Mouse (Mus musculus): ENCODE measurements around the gene Fam213a. TPM values are rescaled to one million over a fixed set of nuclear protein-coding genes. Genes with fewer than 3 reads are reported as not detected.

Gene Fam213a
- polyA plus RNA-seq, 1 experiment = 638 TPM

GRCm38 (mm10) chr14:41014701-41015240, 1.2 kb upstream of the Fam213a start:
- H3K4me3 ChIP-seq (ENCODE audit: insufficient read depth, low read depth, low read length) = no peak overlapping the region
- H3K4me1 ChIP-seq (ENCODE audit: control insufficient read depth, insufficient read depth, insufficient read length, low read length) = peaks cover 10% of the 10 kb centered on the region; the same call in 1 of the 2 replicates
- no peak overlapping the region for H3K27ac ChIP-seq (replicated peaks; ENCODE audit: low read depth, low read length)

GRCm38 (mm10) chr14:41013143-41013542, 445 bp downstream of the Fam213a start:
- Histone ChIP-seq H3K4me3 (ENCODE audit: insufficient read depth, low read depth, low read length) (peak overlapping the region; percentile 80), H3K4me1 (ENCODE audit: control insufficient read depth, insufficient read depth, insufficient read length, low read length) (peaks cover 10% of the 10 kb centered on the region; the same call in 1 of the 2 replicates), H3K27ac (replicated peaks; ENCODE audit: low read depth, low read length) (peak overlapping the region; percentile 97)

- peak overlapping the region; percentile 80 for H3K4me3 ChIP-seq (ENCODE audit: insufficient read depth, low read depth, low read length)
Observed at GRCm38 (mm10) chr14:41011916-41012315, 1.7 kb downstream of the Fam213a start.

GRCm38 (mm10) chr14:41008138-41008537, 5.5 kb downstream of the Fam213a start:
- Histone ChIP-seq H3K4me3 (ENCODE audit: insufficient read depth, low read depth, low read length) (no peak overlapping the region), H3K27ac (replicated peaks; ENCODE audit: low read depth, low read length) (0 out of 2 replicates have a peak overlapping the region, but pooled peaks have one; percentile 14)

More at GRCm38 (mm10) chr14:41011916-41012315, 1.7 kb downstream of the Fam213a start:
- H3K4me1 ChIP-seq (ENCODE audit: control insufficient read depth, insufficient read depth, insufficient read length, low read length) = peaks cover 10% of the 10 kb centered on the region; the same call in 1 of the 2 replicates
- peak overlapping the region; percentile 97 for H3K27ac ChIP-seq (replicated peaks; ENCODE audit: low read depth, low read length)

GRCm38 (mm10) chr14:41007641-41008040, 5.9 kb downstream of the Fam213a start:
- Histone ChIP-seq H3K4me3 (ENCODE audit: insufficient read depth, low read depth, low read length) (no peak overlapping the region), H3K4me1 (ENCODE audit: control insufficient read depth, insufficient read depth, insufficient read length, low read length) (peaks cover 19% of the 10 kb centered on the region), H3K27ac (replicated peaks; ENCODE audit: low read depth, low read length) (0 out of 2 replicates have a peak overlapping the region, but pooled peaks have one; percentile 14)

More at GRCm38 (mm10) chr14:41008138-41008537, 5.5 kb downstream of the Fam213a start:
- peaks cover 19% of the 10 kb centered on the region for H3K4me1 ChIP-seq (ENCODE audit: control insufficient read depth, insufficient read depth, insufficient read length, low read length)

- H3K4me1 ChIP-seq (ENCODE audit: control insufficient read depth, insufficient read depth, insufficient read length, low read length) = peaks cover 19% of the 10 kb centered on the region
Observed at GRCm38 (mm10) chr14:41006899-41007298, 6.7 kb downstream of the Fam213a start.

GRCm38 (mm10) chr14:41006263-41006662, 7.3 kb downstream of the Fam213a start:
- H3K4me3 ChIP-seq (ENCODE audit: insufficient read depth, low read depth, low read length) = no peak overlapping the region
- peak overlapping the region; percentile 66 for H3K27ac ChIP-seq (replicated peaks; ENCODE audit: low read depth, low read length)
- H3K4me1 ChIP-seq (ENCODE audit: control insufficient read depth, insufficient read depth, insufficient read length, low read length) = peaks cover 19% of the 10 kb centered on the region

More at GRCm38 (mm10) chr14:41006899-41007298, 6.7 kb downstream of the Fam213a start:
- Histone ChIP-seq H3K4me3 (ENCODE audit: insufficient read depth, low read depth, low read length) (no peak overlapping the region), H3K27ac (replicated peaks; ENCODE audit: low read depth, low read length) (no peak overlapping the region)

GRCm38 (mm10) chr14:41005716-41006115, 7.9 kb downstream of the Fam213a start:
- peaks cover 17% of the 10 kb centered on the region for H3K4me1 ChIP-seq (ENCODE audit: control insufficient read depth, insufficient read depth, insufficient read length, low read length)
- H3K27ac ChIP-seq (replicated peaks; ENCODE audit: low read depth, low read length) = peak overlapping the region; percentile 66
- H3K4me3 ChIP-seq (ENCODE audit: insufficient read depth, low read depth, low read length) = no peak overlapping the region

- Histone ChIP-seq H3K4me1 (ENCODE audit: control insufficient read depth, insufficient read depth, insufficient read length, low read length) (peaks cover 12% of the 10 kb centered on the region), H3K27ac (replicated peaks; ENCODE audit: low read depth, low read length) (peak overlapping the region; percentile 66), H3K4me3 (ENCODE audit: insufficient read depth, low read depth, low read length) (0 out of 2 replicates have a peak overlapping the region, but pooled peaks have one; percentile 26)
Observed at GRCm38 (mm10) chr14:41004201-41005141, 9.1 kb downstream of the Fam213a start.

GRCm38 (mm10) chr14:41001576-41001975, 12.0 kb downstream of the Fam213a start:
- Histone ChIP-seq H3K4me1 (ENCODE audit: control insufficient read depth, insufficient read depth, insufficient read length, low read length) (peaks cover 11% of the 10 kb centered on the region), H3K4me3 (ENCODE audit: insufficient read depth, low read depth, low read length) (no peak overlapping the region), H3K27ac (replicated peaks; ENCODE audit: low read depth, low read length) (no peak overlapping the region)

- no peak overlapping the region for H3K27ac ChIP-seq (replicated peaks; ENCODE audit: low read depth, low read length)
- no peak overlapping the region for H3K4me3 ChIP-seq (ENCODE audit: insufficient read depth, low read depth, low read length)
- H3K4me1 ChIP-seq (ENCODE audit: control insufficient read depth, insufficient read depth, insufficient read length, low read length) = peaks cover 5% of the 10 kb centered on the region
Observed at GRCm38 (mm10) chr14:41000801-41001200, 12.8 kb downstream of the Fam213a start.

- no peak overlapping the region for H3K27ac ChIP-seq (replicated peaks; ENCODE audit: low read depth, low read length)
- H3K4me3 ChIP-seq (ENCODE audit: insufficient read depth, low read depth, low read length) = no peak overlapping the region
- peaks cover 4% of the 10 kb centered on the region for H3K4me1 ChIP-seq (ENCODE audit: control insufficient read depth, insufficient read depth, insufficient read length, low read length)
Observed at GRCm38 (mm10) chr14:40999904-41000645, 13.5 kb downstream of the Fam213a start.

GRCm38 (mm10) chr14:40996171-40996570, 17.4 kb downstream of the Fam213a start:
- H3K4me3 ChIP-seq (ENCODE audit: insufficient read depth, low read depth, low read length) = no peak overlapping the region
- H3K4me1 ChIP-seq (ENCODE audit: control insufficient read depth, insufficient read depth, insufficient read length, low read length) = no peaks in the 10 kb centered on the region
- H3K27ac ChIP-seq (replicated peaks; ENCODE audit: low read depth, low read length) = no peak overlapping the region

GRCm38 (mm10) chr14:40992464-40992863, 21.1 kb downstream of the Fam213a start:
- no peak overlapping the region for H3K27ac ChIP-seq (replicated peaks; ENCODE audit: low read depth, low read length)
- H3K4me3 ChIP-seq (ENCODE audit: insufficient read depth, low read depth, low read length) = no peak overlapping the region
- H3K4me1 ChIP-seq (ENCODE audit: control insufficient read depth, insufficient read depth, insufficient read length, low read length) = no peaks in the 10 kb centered on the region

GRCm38 (mm10) chr14:40988780-40989179, 24.8 kb downstream of the Fam213a start:
- H3K4me1 ChIP-seq (ENCODE audit: control insufficient read depth, insufficient read depth, insufficient read length, low read length) = no peaks in the 10 kb centered on the region
- H3K4me3 ChIP-seq (ENCODE audit: insufficient read depth, low read depth, low read length) = no peak overlapping the region
- no peak overlapping the region for H3K27ac ChIP-seq (replicated peaks; ENCODE audit: low read depth, low read length)
